In the genomic region with DNA sequence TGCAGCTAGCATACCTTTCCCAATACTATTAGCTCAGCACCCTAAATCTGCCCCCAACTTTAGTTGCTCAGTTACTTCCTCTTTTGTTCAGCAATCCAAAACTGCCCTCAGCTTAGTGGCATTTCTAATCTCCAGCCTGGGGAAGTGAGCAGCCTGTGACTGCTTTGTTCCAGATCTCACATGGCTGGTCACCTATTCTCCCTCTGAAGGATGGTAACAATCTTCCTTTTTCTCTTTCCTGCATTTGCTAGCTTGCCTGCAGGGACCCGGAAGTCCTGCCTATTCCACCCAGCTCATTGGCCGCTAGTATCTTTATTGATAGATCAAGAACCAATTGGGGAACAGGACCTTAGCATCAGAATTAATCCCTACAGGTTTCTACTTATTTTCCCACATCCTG, we compare ENCODE assay signal across 17 mouse cellular contexts.
"Had no signal": no experiment of that assay in that cellular context is flagged by ENCODE, and none has a peak within 500 bp of the region (broad histone marks: within the 10 kb centered on the region; RNA-seq: fewer than 3 reads in every experiment).

No protein-coding gene starts in this region.

- H3K4me1 ChIP-seq: liver, embryonic 15.5 days; neural tube, embryonic 12.5 days; stomach, embryonic 15.5 days had no signal

- ATAC-seq: intestine, postnatal 0 days had no signal

- H3K4me3 ChIP-seq: left cerebral cortex, adult 2 months; limb, embryonic 10.5 days; liver, embryonic 15.5 days; myocyte; neural tube, embryonic 12.5 days; stomach, embryonic 15.5 days had no signal

- DNase-seq: kidney, adult 8-10 months; kidney, postnatal 25 days; lung, embryonic 14.5 days; lung, postnatal 14 days; retina, postnatal 1 day; right cerebral cortex, postnatal 14 days; thymus, adult 2 months; thymus, postnatal 25 days had no signal

- H3K4me2 ChIP-seq: liver, embryonic 11.5 days; liver, embryonic 15.5 days; lung, embryonic 14.5 days; midbrain, embryonic 11.5 days; neural tube, embryonic 12.5 days; stomach, embryonic 15.5 days had no signal

- H3K27me3 ChIP-seq: liver, embryonic 15.5 days; neural tube, embryonic 12.5 days; stomach, embryonic 15.5 days had no signal

- H3K9me3 ChIP-seq: limb, embryonic 10.5 days; liver, embryonic 15.5 days; neural tube, embryonic 12.5 days; stomach, embryonic 15.5 days had no signal

- H3K9ac ChIP-seq: liver, embryonic 15.5 days; lung, embryonic 14.5 days; neural tube, embryonic 12.5 days; stomach, embryonic 15.5 days had no signal

- H3K36me3 ChIP-seq: limb, embryonic 10.5 days; liver, embryonic 15.5 days; neural tube, embryonic 12.5 days; stomach, embryonic 15.5 days had no signal

- H3K27ac ChIP-seq: left cerebral cortex, adult 2 months; limb, embryonic 10.5 days; liver, embryonic 15.5 days; neural tube, embryonic 12.5 days; stomach, embryonic 15.5 days had no signal
